ENCODE assay signal across 19 mouse cellular contexts in the genomic region with DNA sequence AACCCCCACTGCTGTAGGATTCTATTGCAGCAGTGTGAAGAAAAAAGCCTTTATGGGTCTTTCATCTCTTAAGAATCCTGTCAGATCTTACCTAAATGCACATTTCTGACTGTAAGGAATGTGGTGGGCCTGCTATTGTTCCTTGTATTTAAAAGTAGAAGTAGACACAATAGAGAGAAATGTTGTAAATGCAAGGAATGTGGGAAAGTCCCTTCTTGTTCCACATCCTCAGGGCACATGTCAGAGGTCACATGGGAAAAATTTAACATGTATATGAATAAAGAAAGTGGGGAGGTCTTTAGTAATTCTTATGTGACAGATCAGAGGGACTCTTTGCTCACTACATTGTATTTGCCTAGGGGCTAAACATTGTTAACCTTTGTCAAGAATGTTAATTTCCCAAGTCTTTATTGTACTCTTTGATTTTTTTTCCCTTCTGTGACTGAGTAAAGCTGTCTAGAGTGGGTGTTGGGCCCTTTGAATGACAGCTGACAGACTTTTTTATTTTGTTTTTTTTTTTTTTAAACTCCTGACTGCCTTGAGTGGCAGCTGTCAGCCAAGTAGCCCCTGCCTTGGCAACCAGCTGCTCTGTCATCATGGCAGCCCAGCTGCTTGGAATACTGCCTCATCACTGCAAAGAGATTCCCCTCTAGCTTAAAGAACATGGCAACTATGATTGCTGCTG.
DNase-seq lines count a peak whose midpoint lies in the region; ATAC-seq and TF ChIP-seq lines count a peak whose summit lies in the region.
"Had no signal": no experiment of that assay in that cellular context is flagged by ENCODE, and none has a peak within 500 bp of the region (broad histone marks: within the 10 kb centered on the region; RNA-seq: fewer than 3 reads in every experiment).

No protein-coding gene starts in this region.

- no peaks in the 10 kb centered on the region for H3K36me3 ChIP-seq in kidney, postnatal 0 days (ENCODE audit: insufficient read depth, low read length)
- no peaks in the 10 kb centered on the region for H3K36me3 ChIP-seq in forebrain, embryonic 14.5 days (ENCODE audit: control insufficient read depth, insufficient read depth, low read length)
- H3K36me3 ChIP-seq in heart, embryonic 10.5 days = no peaks in the 10 kb centered on the region
- H3K36me3 ChIP-seq: embryonic facial prominence, embryonic 12.5 days; heart, embryonic 12.5 days; hindbrain, embryonic 15.5 days had no signal

- TF ChIP-seq CTCF in kidney, postnatal 0 days (IDR thresholded peaks at IDR 0.05; ENCODE audit: low read depth) = no peak
- TF ChIP-seq CTCF in Patski (IDR thresholded peaks at IDR 0.05) = no peak
- no peak for TF ChIP-seq CTCF in embryonic fibroblast, embryonic 13.5 days (IDR thresholded peaks at IDR 0.05; ENCODE audit: borderline replicate concordance, insufficient read depth, low read length)

- no peak overlapping the region for H3K4me3 ChIP-seq in kidney, postnatal 0 days (replicated peaks; ENCODE audit: low read depth, low read length)
- H3K4me3 ChIP-seq in embryonic fibroblast, embryonic 13.5 days (ENCODE audit: insufficient read depth, low read length) = no peak overlapping the region
- no peak overlapping the region for H3K4me3 ChIP-seq in forebrain, embryonic 14.5 days (ENCODE audit: low read depth, low read length)
- H3K4me3 ChIP-seq in heart, embryonic 10.5 days = no peak overlapping the region
- H3K4me3 ChIP-seq: embryonic facial prominence, embryonic 12.5 days; forebrain, embryonic 13.5 days; heart, adult 2 months; heart, embryonic 12.5 days; hindbrain, embryonic 15.5 days had no signal

- no peaks in the 10 kb centered on the region for H3K4me1 ChIP-seq in kidney, postnatal 0 days (replicated peaks; ENCODE audit: insufficient read depth, low read length)
- peaks cover 7% of the 10 kb centered on the region for H3K4me1 ChIP-seq in embryonic fibroblast, embryonic 13.5 days (ENCODE audit: control insufficient read depth, insufficient read depth, low read length)
- H3K4me1 ChIP-seq in forebrain, embryonic 14.5 days (ENCODE audit: control insufficient read depth, insufficient read depth, low read length) = peaks cover 4% of the 10 kb centered on the region; the same call in 1 of the 2 replicates
- no peaks in the 10 kb centered on the region for H3K4me1 ChIP-seq in heart, embryonic 10.5 days
- H3K4me1 ChIP-seq: heart, embryonic 12.5 days had no signal

- no peak overlapping the region for H3K27ac ChIP-seq in kidney, postnatal 0 days
- peak overlapping the region; percentile 61; the same call in 1 of the 2 replicates for H3K27ac ChIP-seq in embryonic fibroblast, embryonic 13.5 days (ENCODE audit: insufficient read depth, low read length)
- H3K27ac ChIP-seq in forebrain, embryonic 14.5 days (ENCODE audit: low read depth, low read length) = no peak overlapping the region
- H3K27ac ChIP-seq in heart, embryonic 10.5 days = no peak overlapping the region
- H3K27ac ChIP-seq: embryonic facial prominence, embryonic 12.5 days; forebrain, embryonic 13.5 days; heart, adult 2 months; hindbrain, embryonic 15.5 days had no signal

- POLR2A ChIA-PET in Patski (lab: Charles Lee) = interaction anchor here (0.7 kb wide), 1 partner anchor 17 kb away, joined by 3 read pairs; no protein-coding TSS in a partner anchor

- no peak overlapping the region for H3K4me2 ChIP-seq in kidney, postnatal 0 days (ENCODE audit: low read length)
- no peak overlapping the region for H3K4me2 ChIP-seq in forebrain, embryonic 14.5 days (ENCODE audit: low read length)
- H3K4me2 ChIP-seq: embryonic facial prominence, embryonic 12.5 days; forebrain, embryonic 13.5 days; heart, embryonic 12.5 days; hindbrain, embryonic 15.5 days had no signal

- in situ Hi-C loops in Patski (cut with MboI; ENCODE audit: low pct_unique_long_range_greater_than_20kb) = no loop called here

- H3K9me3 ChIP-seq in kidney, postnatal 0 days (replicated peaks; ENCODE audit: low read length) = no peaks in the 10 kb centered on the region
- H3K9me3 ChIP-seq in forebrain, embryonic 14.5 days (replicated peaks; ENCODE audit: control insufficient read depth, low read length) = no peaks in the 10 kb centered on the region
- H3K9me3 ChIP-seq in heart, embryonic 10.5 days = no peaks in the 10 kb centered on the region
- H3K9me3 ChIP-seq: embryonic facial prominence, embryonic 12.5 days; forebrain, embryonic 13.5 days; heart, embryonic 12.5 days; hindbrain, embryonic 15.5 days had no signal

- CTCF ChIA-PET in Patski (lab: Charles Lee) = no interaction called here

- peak; percentile 19 for DNase-seq in kidney, postnatal 0 days (ENCODE audit: low spot score)
- DNase-seq in kidney, adult 18-20 months = no peak
- DNase-seq in Patski (ENCODE audit: low read depth, low spot score) = peak; percentile 22
- no peak for DNase-seq in forebrain, embryonic 14.5 days (ENCODE audit: low spot score)
- DNase-seq in heart, embryonic 10.5 days (ENCODE audit: low spot score) = no peak
- DNase-seq: adrenal gland, postnatal 10 days; cerebellum, adult 11 months; cerebellum, adult 9-10 months; cerebellum, postnatal 25 days; gastrocnemius, postnatal 10 days; heart, adult 2 months; heart, postnatal 36 days; kidney, adult 8-10 months had no signal

- H3K9ac ChIP-seq in kidney, postnatal 0 days (ENCODE audit: low read depth, low read length) = no peak overlapping the region
- H3K9ac ChIP-seq in forebrain, embryonic 14.5 days (ENCODE audit: low read length) = no peak overlapping the region
- H3K9ac ChIP-seq: embryonic facial prominence, embryonic 12.5 days; forebrain, embryonic 13.5 days; heart, embryonic 12.5 days; hindbrain, embryonic 15.5 days had no signal

- TF ChIP-seq POLR2A in embryonic fibroblast, embryonic 13.5 days (IDR thresholded peaks at IDR 0.05; ENCODE audit: low read depth, low read length) = no peak

- no peaks in the 10 kb centered on the region for H3K27me3 ChIP-seq in kidney, postnatal 0 days (ENCODE audit: insufficient read depth, low read length)
- no peaks in the 10 kb centered on the region for H3K27me3 ChIP-seq in Patski
- no peaks in the 10 kb centered on the region for H3K27me3 ChIP-seq in forebrain, embryonic 14.5 days (replicated peaks; ENCODE audit: control insufficient read depth, insufficient read depth, low read length)
- no peaks in the 10 kb centered on the region for H3K27me3 ChIP-seq in heart, embryonic 10.5 days (ENCODE audit: insufficient read depth, poor library complexity, severe bottlenecking)
- H3K27me3 ChIP-seq: embryonic facial prominence, embryonic 12.5 days; forebrain, embryonic 13.5 days; heart, embryonic 12.5 days; hindbrain, embryonic 15.5 days had no signal

- no peak for ATAC-seq in kidney, postnatal 0 days (replicated peaks; ENCODE audit: low FRiP score, low read depth)
- no peak for ATAC-seq in Patski
- no peak for ATAC-seq in forebrain, embryonic 14.5 days
- ATAC-seq: forebrain, embryonic 13.5 days; intestine, embryonic 16.5 days had no signal

Comparison
In these comparisons a context has a peak if more than half of its experiments do, and no peak if none do; other contexts are left out.
1. DNase-seq: peak in kidney, postnatal 0 days (single experiment) and Patski (single experiment); none in kidney, adult 18-20 months (single experiment), forebrain, embryonic 14.5 days (single experiment) and heart, embryonic 10.5 days (single experiment).